Mouse (Mus musculus): ENCODE measurements around the gene Map1b. TPM values are rescaled to one million over a fixed set of nuclear protein-coding genes. Genes with fewer than 3 reads are reported as not detected.

The Map1b gene
- total RNA-seq, 2 experiments from 2014 or later = 36.4 to 36.5 TPM

GRCm38 (mm10) chr13:99493304-99493904 lies 22.9 kb downstream of the Map1b start:
- intact Hi-C loops (cut with DNase I) = no loop called here

GRCm38 (mm10) chr13:99492619-99493303 lies 23.6 kb downstream of the Map1b start:
- peak in 1 of 2 experiments; percentile 21 for DNase-seq
- intact Hi-C loops (cut with DNase I) = no loop called here

More at GRCm38 (mm10) chr13:99493304-99493904, 22.9 kb downstream of the Map1b start:
- no peak for DNase-seq

GRCm38 (mm10) chr13:99489998-99490397 lies 26.3 kb downstream of the Map1b start:
- DNase-seq = no peak
- intact Hi-C loops (cut with DNase I) = loop anchor here (2.0 kb wide), 1 partner anchor 21 kb away; no protein-coding TSS in a partner anchor

GRCm38 (mm10) chr13:99489175-99489574 lies 27.2 kb downstream of the Map1b start:
- no peak for DNase-seq
- intact Hi-C loops (cut with DNase I) = no loop called here

- intact Hi-C loops (cut with DNase I) = no loop called here
- DNase-seq = peak; percentile 24 to 28
Observed at GRCm38 (mm10) chr13:99485861-99486260, 30.5 kb downstream of the Map1b start.

GRCm38 (mm10) chr13:99485331-99485733 lies 31.0 kb downstream of the Map1b start:
- peak; percentile 14 to 21 for DNase-seq
- intact Hi-C loops (cut with DNase I) = no loop called here

GRCm38 (mm10) chr13:99484905-99485304 lies 31.4 kb downstream of the Map1b start:
- no peak for DNase-seq
- intact Hi-C loops (cut with DNase I) = no loop called here

- intact Hi-C loops (cut with DNase I) = no loop called here
Observed at GRCm38 (mm10) chr13:99483433-99483832, 32.9 kb downstream of the Map1b start.

GRCm38 (mm10) chr13:99475488-99475887 lies 40.9 kb downstream of the Map1b start:
- peak; percentile 43 to 54 for DNase-seq
- intact Hi-C loops (cut with DNase I) = no loop called here

More at GRCm38 (mm10) chr13:99483433-99483832, 32.9 kb downstream of the Map1b start:
- peak in 1 of 2 experiments; percentile 16 for DNase-seq

GRCm38 (mm10) chr13:99475033-99475432 lies 41.3 kb downstream of the Map1b start:
- intact Hi-C loops (cut with DNase I) = no loop called here
- DNase-seq = no peak

- intact Hi-C loops (cut with DNase I) = no loop called here
- DNase-seq = peak; percentile 27 to 33
Observed at GRCm38 (mm10) chr13:99474108-99474507, 42.2 kb downstream of the Map1b start.

GRCm38 (mm10) chr13:99472028-99472427 lies 44.3 kb downstream of the Map1b start:
- no peak for DNase-seq
- intact Hi-C loops (cut with DNase I) = no loop called here

- intact Hi-C loops (cut with DNase I) = no loop called here
- no peak for DNase-seq
Observed at GRCm38 (mm10) chr13:99470084-99470483, 46.3 kb downstream of the Map1b start.

GRCm38 (mm10) chr13:99468267-99468666 lies 48.1 kb downstream of the Map1b start:
- intact Hi-C loops (cut with DNase I) = no loop called here
- DNase-seq = no peak

GRCm38 (mm10) chr13:99466811-99467315 lies 49.5 kb downstream of the Map1b start:
- intact Hi-C loops (cut with DNase I) = no loop called here
- no peak for DNase-seq

- no peak for DNase-seq
- intact Hi-C loops (cut with DNase I) = no loop called here
Observed at GRCm38 (mm10) chr13:99466064-99466463, 50.3 kb downstream of the Map1b start.

- peak; percentile 32 to 44 for DNase-seq
- intact Hi-C loops (cut with DNase I) = no loop called here
Observed at GRCm38 (mm10) chr13:99464551-99464950, 51.8 kb downstream of the Map1b start.

GRCm38 (mm10) chr13:99461886-99462285 lies 54.5 kb downstream of the Map1b start:
- DNase-seq = no peak
- intact Hi-C loops (cut with DNase I) = no loop called here

- no peak for DNase-seq
- intact Hi-C loops (cut with DNase I) = no loop called here
Observed at GRCm38 (mm10) chr13:99459612-99460011, 56.7 kb downstream of the Map1b start.

- no peak for DNase-seq
- intact Hi-C loops (cut with DNase I) = no loop called here
Observed at GRCm38 (mm10) chr13:99458658-99459386, 57.5 kb downstream of the Map1b start.

- no peak for DNase-seq
- intact Hi-C loops (cut with DNase I) = no loop called here
Observed at GRCm38 (mm10) chr13:99454977-99455376, 61.4 kb downstream of the Map1b start.

Measured in heart, postnatal 10 days (tissue).